Mouse (Mus musculus) neural tube, embryonic 11.5 days (tissue): Measurements from ENCODE around the gene Ric8b. TPM values are rescaled to one million over a fixed set of nuclear protein-coding genes. Genes with fewer than 3 reads are reported as not detected.

Source experiments
- ATAC-seq: fragments of 200-750 bp; cut with Nextera tagmentation; 2 replicates; pipeline ENCODE4 v1.8.0; 2017; ENCODE audit warnings: moderate number of reproducible peaks, mild to moderate bottlenecking, moderate TSS enrichment, moderate library complexity; ENCODE audit not compliant: insufficient read depth, low FRiP score, low TSS enrichment
- DNase-seq: peaks from one replicate; pipeline ENCODE4 v3.0.0-alpha.2; 2015; ENCODE audit warnings: low spot score
- H3K27ac ChIP-seq: fragments of 300-500 bp; sonication (generic); 2 replicates; pipeline ENCODE4 v1.5.1; 2014; ENCODE audit warnings: low read depth, mild to moderate bottlenecking, low read length
- H3K27me3 ChIP-seq: fragments of 300-500 bp; sonication (generic); 2 replicates; pipeline ENCODE4 v1.6.1; 2014; ENCODE audit warnings: mild to moderate bottlenecking, low read length, mixed read lengths; ENCODE audit not compliant: control insufficient read depth, insufficient read depth
- H3K36me3 ChIP-seq: fragments of 300-500 bp; sonication (generic); 2 replicates; pipeline ENCODE4 v1.6.1; 2014; ENCODE audit warnings: mild to moderate bottlenecking, low read length, moderate library complexity, mixed read lengths; ENCODE audit not compliant: control insufficient read depth, insufficient read depth
- H3K4me1 ChIP-seq: fragments of 300-500 bp; sonication (generic); 2 replicates; pipeline ENCODE4 v1.6.1; 2014; ENCODE audit warnings: low read length, mixed read lengths; ENCODE audit not compliant: control insufficient read depth, insufficient read depth
- H3K4me2 ChIP-seq: fragments of 300-500 bp; sonication (generic); 2 replicates; pipeline ENCODE4 v1.6.1; 2014; ENCODE audit warnings: low read depth, mild to moderate bottlenecking, moderate library complexity
- H3K4me3 ChIP-seq: fragments of 300-500 bp; sonication (generic); 2 replicates; pipeline ENCODE4 v1.5.1; 2014; ENCODE audit warnings: low read depth, low read length
- H3K9ac ChIP-seq: fragments of 300-500 bp; sonication (generic); 2 replicates; pipeline ENCODE4 v1.6.1; 2014; ENCODE audit warnings: mild to moderate bottlenecking, low read length
- H3K9me3 ChIP-seq: fragments of 300-500 bp; sonication (generic); 2 replicates; pipeline ENCODE4 v1.6.1; 2016; ENCODE audit warnings: low read length; ENCODE audit not compliant: control insufficient read depth
- WGBS: fragments of 180-500 bp; shearing (Covaris S2); extraction: QIAGEN DNeasy Blood & Tissue Kit; methylation state at CpG from one replicate; pipeline ENCODE4 v1.1.7; 2014; 5-methylcytosine and 5-hydroxymethylcytosine counted together
- polyA plus RNA-seq: library from polyadenylated mRNA; unstranded; fragments of >200 nt; fragmentation: Nextera tagmentation; extraction: Ambion mirVana; gene quantifications from 2 replicates; pipeline ENCODE4 v1.2.1, GENCODE M21; 2014

Gene Ric8b
- 31.7 and 32.9 TPM in 2 replicates for polyA plus RNA-seq

- peaks cover 8% of the 10 kb centered on the region; the same call in 1 of the 2 replicates for H3K4me1 ChIP-seq
- peak within 1 kb of the TSS; percentile 66 for H3K4me2 ChIP-seq
- under 1% methylated on average over 46 of the region's 51 CpGs for WGBS
Observed at GRCm38 (mm10) chr10:84916810-84917730, at the start of gene Ric8b. Gene Ric8b (plus strand): TSS chr10:84917616.

DNA sequence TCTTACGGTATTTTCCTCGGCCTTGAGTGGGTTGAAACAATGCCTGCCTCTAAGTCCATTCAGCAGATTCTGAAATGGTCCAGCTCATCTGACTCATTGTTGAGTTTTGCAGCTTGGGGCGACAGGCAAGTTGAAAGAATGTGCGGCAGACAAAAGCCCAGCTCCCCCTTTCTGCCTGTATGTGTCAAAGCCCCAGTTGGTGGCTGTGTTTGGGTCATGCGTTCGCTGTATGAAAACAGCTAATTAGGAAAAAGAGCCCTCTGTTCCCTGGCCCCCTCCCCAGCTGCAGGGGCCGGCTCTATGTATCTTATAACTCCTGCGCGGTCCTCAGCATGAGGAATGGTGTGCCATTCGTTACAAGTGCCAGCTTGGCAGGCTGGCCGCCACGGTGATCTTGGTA, 46.1 kb upstream of the Ric8b start:
- DNase-seq (peak; percentile 31), ATAC-seq (no peak)
- H3K4me2 ChIP-seq, result no peak overlapping the region
- no peak overlapping the region for H3K4me3 ChIP-seq
- WGBS, result 38% methylated on average over 12 of the region's 12 CpGs
- no peak overlapping the region for H3K9ac ChIP-seq
- H3K36me3 ChIP-seq, result no peaks in the 10 kb centered on the region
- H3K27me3 ChIP-seq, result no peaks in the 10 kb centered on the region
- no peak overlapping the region for H3K27ac ChIP-seq
- H3K4me1 ChIP-seq, result peaks cover 2% of the 10 kb centered on the region; the same call in 1 of the 2 replicates
- no peaks in the 10 kb centered on the region for H3K9me3 ChIP-seq

More at GRCm38 (mm10) chr10:84916810-84917730, at the start of gene Ric8b:
- DNase-seq (peak; percentile 96), ATAC-seq (peak; percentile 95)
- H3K27me3 ChIP-seq, result no peaks in the 10 kb centered on the region
- no peaks in the 10 kb centered on the region for H3K36me3 ChIP-seq
- no peaks in the 10 kb centered on the region for H3K9me3 ChIP-seq
- peak within 1 kb of the TSS; percentile 82 for H3K4me3 ChIP-seq
- peak within 1 kb of the TSS; percentile 74 for H3K9ac ChIP-seq
- H3K27ac ChIP-seq, result peak within 1 kb of the TSS; percentile 79

DNA sequence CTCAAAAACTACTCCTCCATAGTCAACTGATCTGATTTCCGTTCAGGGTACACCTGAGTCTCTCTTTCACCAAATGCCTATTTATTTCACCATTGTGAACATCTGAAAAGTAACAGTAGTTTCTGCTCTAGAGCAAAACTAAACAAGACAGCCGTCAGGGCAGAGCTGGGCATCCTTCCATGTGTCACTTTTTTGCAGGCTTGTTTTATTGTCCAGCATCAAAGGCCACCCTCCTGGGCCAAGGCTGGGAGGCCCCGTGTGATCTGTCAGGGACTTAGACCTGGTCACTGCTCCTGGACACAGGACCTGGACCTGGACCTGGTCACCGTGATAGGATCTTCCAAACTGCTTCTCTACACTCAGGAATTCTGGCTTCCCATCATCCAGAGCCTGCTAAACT, 45.5 kb upstream of the Ric8b start:
- Histone ChIP-seq H3K36me3 (no peaks in the 10 kb centered on the region), H3K4me2 (no peak overlapping the region), H3K27ac (no peak overlapping the region), H3K27me3 (no peaks in the 10 kb centered on the region), H3K4me1 (peaks cover 2% of the 10 kb centered on the region; the same call in 1 of the 2 replicates), H3K4me3 (no peak overlapping the region), H3K9me3 (no peaks in the 10 kb centered on the region), H3K9ac (no peak overlapping the region)
- DNase-seq, result no peak
- WGBS, result 72% methylated on average over 4 of the region's 4 CpGs
- ATAC-seq, result no peak

DNA sequence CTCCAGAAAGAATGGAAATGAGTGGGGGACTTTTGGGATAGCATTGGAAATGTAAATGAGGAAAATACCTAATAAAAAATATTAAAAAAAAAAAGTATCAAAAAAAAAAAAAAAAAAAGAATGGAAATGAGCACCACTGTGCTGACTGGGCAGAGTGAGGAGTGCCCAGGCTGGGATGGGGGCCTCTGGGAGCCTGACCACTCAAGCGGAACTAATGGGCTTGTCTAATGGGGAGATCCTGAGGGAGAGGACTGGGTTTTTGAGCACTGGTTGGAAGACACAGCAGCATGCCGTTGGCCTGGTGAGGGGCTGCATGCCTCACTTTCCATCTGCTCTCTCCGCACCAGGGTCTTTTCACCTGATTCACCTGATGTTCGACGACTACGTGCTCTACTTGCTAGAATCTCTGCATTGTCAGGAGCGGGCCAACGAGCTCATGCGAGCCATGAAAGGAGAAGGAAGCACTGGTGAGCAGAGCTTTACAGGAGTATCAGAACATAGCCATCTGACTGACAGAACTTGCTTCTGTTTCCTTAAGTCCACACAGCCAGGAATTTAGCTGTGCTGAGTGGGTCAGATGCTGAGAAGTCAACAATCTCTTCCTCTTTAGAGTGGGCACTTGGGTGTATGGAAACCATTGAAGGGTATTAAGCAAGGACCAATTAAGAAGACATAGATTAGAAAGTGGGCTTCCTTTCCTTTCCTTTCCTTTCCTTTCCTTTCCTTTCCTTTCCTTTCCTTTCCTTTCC, 37.4 kb upstream of the Ric8b start:
- DNase-seq (peak; percentile 44), ATAC-seq (peak; percentile 68; the same call in 1 of the 2 replicates)
- no peak overlapping the region for H3K27ac ChIP-seq
- H3K9me3 ChIP-seq, result no peaks in the 10 kb centered on the region
- H3K27me3 ChIP-seq, result no peaks in the 10 kb centered on the region
- no peaks in the 10 kb centered on the region for H3K4me1 ChIP-seq
- no peak overlapping the region for H3K9ac ChIP-seq
- no peak overlapping the region for H3K4me3 ChIP-seq
- 0 out of 2 replicates have a peak, but pooled peaks cover 2% of the 10 kb centered on the region for H3K36me3 ChIP-seq
- WGBS, result 78% methylated on average over 9 of the region's 9 CpGs
- no peak overlapping the region for H3K4me2 ChIP-seq

GRCm38 (mm10) chr10:84882528-84882927, 34.9 kb upstream of the Ric8b start:
- no peak overlapping the region for H3K27ac ChIP-seq
- ATAC-seq (no peak), DNase-seq (no peak)
- H3K9ac ChIP-seq, result no peak overlapping the region
- 0 out of 2 replicates have a peak, but pooled peaks cover 2% of the 10 kb centered on the region for H3K36me3 ChIP-seq
- H3K9me3 ChIP-seq, result no peaks in the 10 kb centered on the region
- no peak overlapping the region for H3K4me2 ChIP-seq
- no peaks in the 10 kb centered on the region for H3K4me1 ChIP-seq
- H3K4me3 ChIP-seq, result no peak overlapping the region
- WGBS, result 92% methylated on average over 2 of the region's 2 CpGs
- H3K27me3 ChIP-seq, result no peaks in the 10 kb centered on the region

- Histone ChIP-seq H3K27ac (no peak overlapping the region), H3K4me3 (no peak overlapping the region), H3K4me2 (no peak overlapping the region), H3K9me3 (no peaks in the 10 kb centered on the region), H3K9ac (no peak overlapping the region), H3K27me3 (no peaks in the 10 kb centered on the region), H3K4me1 (no peaks in the 10 kb centered on the region), H3K36me3 (0 out of 2 replicates have a peak, but pooled peaks cover 2% of the 10 kb centered on the region)
- ATAC-seq (no peak), DNase-seq (no peak)
- WGBS, result 49% methylated on average over 5 of the region's 5 CpGs
Observed at GRCm38 (mm10) chr10:84885341-84885884, 32.0 kb upstream of the Ric8b start.

DNA sequence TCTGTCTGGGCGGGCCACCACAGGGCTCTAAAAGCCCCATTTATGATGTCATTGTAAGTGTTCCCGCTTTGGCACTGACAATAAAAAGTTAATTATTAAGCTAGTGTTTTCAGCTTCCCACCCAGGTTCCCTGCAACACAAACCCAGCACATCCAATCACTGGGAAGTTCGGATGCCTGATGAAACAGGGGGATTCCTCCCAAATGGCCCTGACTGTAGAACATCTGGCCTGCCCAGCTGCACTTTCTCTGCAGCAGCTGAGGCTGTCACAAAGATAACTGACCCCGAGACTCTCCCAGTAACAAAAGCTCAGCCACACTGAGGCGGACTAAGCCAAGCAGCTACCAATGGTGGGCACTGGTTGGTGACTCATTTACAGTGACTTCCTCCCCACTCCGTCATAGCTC, 31.2 kb upstream of the Ric8b start:
- Histone ChIP-seq H3K4me3 (no peak overlapping the region), H3K9me3 (no peaks in the 10 kb centered on the region), H3K4me1 (no peaks in the 10 kb centered on the region), H3K36me3 (no peaks in the 10 kb centered on the region), H3K27ac (no peak overlapping the region), H3K9ac (no peak overlapping the region), H3K27me3 (no peaks in the 10 kb centered on the region), H3K4me2 (no peak overlapping the region)
- DNase-seq (no peak), ATAC-seq (no peak)
- WGBS, result 14% methylated on average over 6 of the region's 6 CpGs

GRCm38 (mm10) chr10:84886785-84887184, 30.6 kb upstream of the Ric8b start:
- DNase-seq, result no peak
- ATAC-seq, result no peak
- 77% methylated on average over 8 of the region's 8 CpGs for WGBS
- Histone ChIP-seq H3K27ac (no peak overlapping the region), H3K9me3 (no peaks in the 10 kb centered on the region), H3K9ac (no peak overlapping the region), H3K27me3 (no peaks in the 10 kb centered on the region), H3K4me2 (no peak overlapping the region), H3K36me3 (no peaks in the 10 kb centered on the region), H3K4me3 (no peak overlapping the region), H3K4me1 (no peaks in the 10 kb centered on the region)
